Mouse (Mus musculus): ENCODE results near the gene Hscb.

Hscb gene

GRCm38 (mm10) chr5:110831036-110831720 is 8.4 kb downstream of the Hscb start:
- no peak for DNase-seq (ENCODE audit: low spot score in 2 of 2)

DNA sequence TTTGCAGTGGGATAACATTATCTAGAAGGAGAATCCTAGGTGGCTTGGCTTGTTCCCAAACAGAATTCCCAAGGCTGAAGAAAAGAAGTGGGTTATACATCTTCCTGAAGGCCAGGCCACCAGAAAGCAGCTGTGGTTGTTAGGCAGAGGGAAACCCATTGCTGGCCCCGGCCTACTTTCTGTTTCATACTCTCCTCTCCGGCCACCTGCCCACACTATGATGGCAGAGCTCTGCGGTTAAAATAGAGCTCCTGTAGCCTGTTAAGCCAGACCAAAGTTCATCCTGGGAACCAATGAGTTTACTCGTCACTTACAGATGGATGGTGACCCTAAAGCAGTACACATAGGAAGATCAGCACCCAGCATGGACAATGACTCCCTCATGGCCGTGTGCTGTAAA is 12.0 kb downstream of the Hscb start:
- DNase-seq (ENCODE audit: low spot score in 2 of 2), result no peak

DNA sequence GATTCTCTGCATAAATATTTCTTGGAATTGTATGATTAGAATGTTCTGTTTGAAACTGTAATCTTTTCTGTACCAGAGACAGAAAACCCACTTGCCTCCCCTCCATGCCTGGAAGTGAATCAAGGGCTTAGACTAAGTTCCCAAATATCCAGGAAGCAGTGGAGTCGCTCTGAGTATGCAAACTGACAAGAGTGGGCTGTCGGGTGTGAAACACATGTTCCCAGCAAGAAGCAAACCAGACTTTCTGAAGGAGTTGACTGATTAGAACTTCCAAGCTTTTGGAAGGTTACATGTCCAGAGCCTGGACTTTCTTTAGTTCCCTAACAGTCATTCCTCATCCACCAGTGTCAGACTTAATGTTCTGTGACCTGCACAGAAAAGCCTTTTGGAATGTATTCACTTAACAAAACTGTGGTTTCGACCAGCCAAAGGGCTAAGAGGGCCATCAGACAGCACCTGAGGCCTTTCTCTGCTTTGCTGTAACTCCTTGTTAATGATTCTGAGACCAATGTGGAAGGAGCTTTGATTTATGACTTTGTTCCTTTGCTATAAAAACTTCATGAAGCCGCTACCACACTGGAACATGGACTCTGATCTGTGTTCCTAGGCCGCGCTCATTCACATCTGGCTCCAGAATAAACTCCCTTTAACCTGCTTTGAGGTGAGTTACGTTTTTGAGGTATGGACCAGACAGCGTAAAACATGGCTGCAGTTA is 12.6 kb downstream of the Hscb start:
- DNase-seq (ENCODE audit: low spot score in 2 of 2), result no peak

DNA sequence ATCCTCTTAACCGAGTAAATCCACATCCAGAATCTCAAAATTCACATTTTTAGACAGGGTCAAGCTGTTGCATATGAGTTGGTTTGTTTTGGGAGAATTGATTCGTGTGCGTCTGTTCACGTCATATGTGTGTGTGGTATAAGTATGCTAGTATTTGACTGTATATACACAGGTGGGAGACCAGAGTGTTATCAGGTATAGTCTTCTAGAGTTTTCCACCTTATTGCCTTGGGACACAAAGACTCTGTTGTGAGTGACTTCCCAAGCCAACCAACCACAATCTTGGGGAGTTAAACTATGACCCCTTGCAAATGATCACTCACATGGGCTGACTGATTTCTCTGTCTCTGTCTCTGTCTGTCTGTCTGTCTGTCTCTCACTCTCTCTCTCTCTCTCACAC is 15.2 kb downstream of the Hscb start:
- no peak for DNase-seq (ENCODE audit: low spot score in 2 of 2)

DNA sequence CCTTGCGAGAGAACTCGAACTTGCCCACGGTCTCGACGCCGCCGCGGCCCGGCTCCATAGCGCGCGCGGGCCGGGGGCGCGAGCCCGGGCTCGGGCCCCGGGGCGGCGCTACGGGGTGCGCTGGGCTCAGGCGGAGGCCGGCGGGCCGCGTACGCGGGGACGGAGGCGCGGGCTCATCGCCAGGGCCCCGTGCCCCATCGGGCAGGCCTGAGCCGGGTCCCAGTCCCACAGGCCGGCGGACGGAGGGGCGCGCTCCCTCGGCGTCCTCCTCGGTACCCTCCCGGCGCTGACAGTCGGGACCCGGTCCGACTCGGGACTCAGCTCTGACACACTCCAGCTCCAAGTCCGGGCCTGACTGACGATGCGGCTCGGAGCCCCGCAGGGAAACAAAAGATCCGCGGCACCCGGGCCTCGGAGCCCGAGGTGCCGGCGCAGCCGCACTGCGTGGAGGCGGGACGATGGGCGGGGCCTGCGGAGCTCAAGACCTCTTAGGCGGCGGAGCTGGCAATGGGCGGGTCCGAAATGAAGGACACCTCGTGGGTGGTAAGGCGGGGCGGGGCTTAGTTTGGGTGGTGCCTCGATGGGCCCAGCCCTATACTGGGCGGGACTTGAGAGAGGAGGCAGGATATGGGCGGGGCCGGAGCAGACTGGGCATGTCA is 29.8 kb downstream of the Hscb start, which contains the start of gene Ulk1:
Ulk1 (minus strand) TSS at position 431 of the 659 bp plus-strand sequence.
- DNase-seq (ENCODE audit: low spot score in 2 of 2), result peak; percentile 100

GRCm38 (mm10) chr5:110808821-110809666 is 30.5 kb downstream of the Hscb start:
- peak; percentile 57 to 64 for DNase-seq (ENCODE audit: low spot score in 2 of 2)

- DNase-seq (ENCODE audit: low spot score in 2 of 2), result peak; percentile 84 to 90
Measured at GRCm38 (mm10) chr5:110808061-110808631, 31.4 kb downstream of the Hscb start.

- DNase-seq (ENCODE audit: low spot score in 2 of 2), result no peak
Measured at GRCm38 (mm10) chr5:110807453-110807852, 32.1 kb downstream of the Hscb start.

GRCm38 (mm10) chr5:110806676-110807075 is 32.9 kb downstream of the Hscb start:
- no peak for DNase-seq (ENCODE audit: low spot score in 2 of 2)

GRCm38 (mm10) chr5:110806154-110806553 is 33.4 kb downstream of the Hscb start:
- DNase-seq (ENCODE audit: low spot score in 2 of 2), result no peak

DNA sequence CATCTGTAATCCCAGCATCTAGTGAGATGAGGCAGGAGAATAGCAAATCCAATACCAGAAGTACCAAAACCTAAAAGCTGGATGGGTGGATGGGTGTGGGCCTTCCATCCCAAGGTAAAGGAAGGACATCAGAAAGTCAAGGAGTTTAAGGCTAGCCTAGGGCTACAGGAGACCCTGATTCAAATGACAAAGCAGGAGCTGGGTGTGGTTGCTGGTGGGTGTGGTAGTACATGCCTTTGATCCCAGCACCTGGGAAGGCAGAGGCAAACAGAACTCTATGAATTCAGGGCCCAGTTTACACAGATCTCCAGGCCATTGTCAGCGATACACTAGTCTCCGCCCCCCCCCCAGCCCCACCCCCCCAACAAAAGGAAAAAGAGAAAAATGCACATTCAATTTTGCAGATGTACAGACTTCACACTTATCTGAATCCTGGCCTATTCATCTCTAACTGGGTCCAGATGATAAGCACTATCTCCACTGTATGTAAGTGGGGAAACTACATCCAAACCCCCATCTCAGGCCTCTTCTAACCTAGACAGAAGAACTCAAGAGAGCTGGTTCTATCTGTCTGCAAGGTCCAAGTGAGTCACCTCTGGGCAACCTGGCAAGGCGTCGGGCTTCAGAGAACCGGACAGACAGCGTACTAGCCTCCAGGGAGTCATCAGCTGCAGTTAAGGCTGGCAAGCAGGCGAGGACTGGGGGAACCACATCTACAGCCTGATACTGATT is 35.4 kb downstream of the Hscb start:
- DNase-seq (ENCODE audit: low spot score in 2 of 2), result no peak

DNA sequence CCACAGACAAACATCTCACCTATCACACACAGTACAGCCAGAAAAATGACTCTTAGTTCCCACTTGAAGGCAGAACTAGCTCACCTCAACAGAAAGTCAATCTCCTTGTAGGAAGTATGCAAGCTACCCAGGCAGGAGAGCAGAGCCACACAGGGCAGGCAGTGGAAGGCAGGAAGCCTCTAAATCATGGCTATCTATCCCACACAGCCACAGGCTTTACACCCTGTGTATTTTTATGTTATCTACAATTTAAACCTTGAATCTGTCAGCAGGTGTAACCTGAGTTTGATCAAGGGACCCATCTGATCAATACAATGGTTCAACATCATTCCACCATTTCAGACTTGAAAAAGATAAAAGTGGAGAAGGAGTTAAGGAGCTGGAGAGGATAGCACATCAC is 36.8 kb downstream of the Hscb start:
- DNase-seq (ENCODE audit: low spot score in 2 of 2), result no peak

- no peak for DNase-seq (ENCODE audit: low spot score in 2 of 2)
Measured at GRCm38 (mm10) chr5:110802186-110802585, 37.4 kb downstream of the Hscb start.

- no peak for DNase-seq (ENCODE audit: low spot score in 2 of 2)
Measured at GRCm38 (mm10) chr5:110801036-110801624, 38.4 kb downstream of the Hscb start.

DNA sequence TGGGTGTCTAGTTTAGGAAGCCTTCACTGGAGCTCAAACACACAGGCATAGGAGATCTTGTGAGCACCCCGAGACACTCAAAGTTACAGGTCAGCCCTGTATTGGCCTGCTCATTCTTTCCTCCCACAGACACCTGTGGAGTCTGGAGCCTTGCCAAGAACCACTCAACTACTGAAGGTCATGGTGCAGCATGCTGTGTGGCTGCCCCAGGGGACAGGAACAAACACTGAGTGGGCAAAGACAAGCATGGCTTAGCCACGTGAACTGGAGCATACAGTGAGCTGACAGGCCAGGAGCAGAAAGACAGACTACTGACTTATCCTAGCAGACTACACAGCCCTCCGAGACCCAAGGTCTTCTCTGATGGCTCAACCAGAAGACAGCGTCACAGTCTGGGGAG is 41.9 kb downstream of the Hscb start:
- DNase-seq (ENCODE audit: low spot score in 2 of 2), result no peak

GRCm38 (mm10) chr5:110794363-110794762 is 45.2 kb downstream of the Hscb start:
- DNase-seq (ENCODE audit: low spot score in 2 of 2), result no peak

GRCm38 (mm10) chr5:110788684-110789083 is 50.9 kb downstream of the Hscb start:
- peak; percentile 40 to 56 for DNase-seq (ENCODE audit: low spot score in 2 of 2)

DNA sequence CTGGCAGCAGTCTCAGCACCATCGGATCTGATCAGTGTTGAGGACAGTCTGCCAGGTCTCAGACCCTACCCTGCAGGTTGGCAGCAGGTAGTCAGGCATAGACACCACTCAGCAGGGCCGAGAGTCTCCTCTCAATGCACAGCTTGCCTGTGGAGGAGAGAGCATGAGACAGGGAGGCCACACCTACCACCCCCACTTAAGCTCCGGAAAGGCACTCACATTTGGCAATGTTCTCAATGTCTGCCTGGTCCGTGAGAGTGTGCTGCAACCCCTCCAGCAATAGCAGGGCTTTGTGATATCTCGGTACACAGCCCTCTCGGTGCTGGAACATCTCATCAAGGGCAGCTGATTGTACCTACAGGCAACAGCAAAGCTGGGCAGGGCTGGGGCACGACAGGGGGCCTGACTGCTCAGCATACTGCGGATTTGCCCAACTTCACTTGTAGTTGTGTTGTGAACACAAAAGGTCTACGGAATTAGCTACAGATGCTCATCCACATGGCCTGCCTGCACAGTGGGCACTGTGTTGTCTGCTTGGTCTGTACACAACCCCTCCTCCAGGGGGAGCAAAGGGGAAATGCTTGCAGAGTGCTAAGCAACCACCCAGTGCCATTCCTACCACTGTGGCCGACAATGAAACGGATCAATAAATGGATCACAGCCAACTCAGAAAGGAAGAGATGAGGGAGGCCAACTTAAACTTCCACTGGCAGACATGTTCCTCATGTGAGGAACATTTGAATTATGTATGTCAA is 53.3 kb downstream of the Hscb start:
- DNase-seq (ENCODE audit: low spot score in 2 of 2), result peak in 1 of 2 experiments; percentile 41

GRCm38 (mm10) chr5:110783150-110783549 is 56.4 kb downstream of the Hscb start:
- peak in 1 of 2 experiments; percentile 8 for DNase-seq (ENCODE audit: low spot score in 2 of 2)

Data from spleen, postnatal 10 days (tissue).